Mouse (Mus musculus) kidney, adult 2 months (tissue): ENCODE data around the gene Agmat.

Experiments used
- CTCF ChIP-seq: fragments of 200-500 bp; conservative IDR thresholded peaks from 2 replicates; pipeline ENCODE4 v1.5.1; 2011; ENCODE audit warnings: low read depth, mild to moderate bottlenecking, control low read depth, low read length, moderate library complexity, mixed read lengths; ENCODE audit not compliant: insufficient read depth, insufficient read length
- POLR2A ChIP-seq: fragments of 200-500 bp; IDR thresholded peaks from one replicate; pipeline ENCODE4 v1.6.1; 2011; ENCODE audit warnings: low read depth, low read length, control low read depth

DNA sequence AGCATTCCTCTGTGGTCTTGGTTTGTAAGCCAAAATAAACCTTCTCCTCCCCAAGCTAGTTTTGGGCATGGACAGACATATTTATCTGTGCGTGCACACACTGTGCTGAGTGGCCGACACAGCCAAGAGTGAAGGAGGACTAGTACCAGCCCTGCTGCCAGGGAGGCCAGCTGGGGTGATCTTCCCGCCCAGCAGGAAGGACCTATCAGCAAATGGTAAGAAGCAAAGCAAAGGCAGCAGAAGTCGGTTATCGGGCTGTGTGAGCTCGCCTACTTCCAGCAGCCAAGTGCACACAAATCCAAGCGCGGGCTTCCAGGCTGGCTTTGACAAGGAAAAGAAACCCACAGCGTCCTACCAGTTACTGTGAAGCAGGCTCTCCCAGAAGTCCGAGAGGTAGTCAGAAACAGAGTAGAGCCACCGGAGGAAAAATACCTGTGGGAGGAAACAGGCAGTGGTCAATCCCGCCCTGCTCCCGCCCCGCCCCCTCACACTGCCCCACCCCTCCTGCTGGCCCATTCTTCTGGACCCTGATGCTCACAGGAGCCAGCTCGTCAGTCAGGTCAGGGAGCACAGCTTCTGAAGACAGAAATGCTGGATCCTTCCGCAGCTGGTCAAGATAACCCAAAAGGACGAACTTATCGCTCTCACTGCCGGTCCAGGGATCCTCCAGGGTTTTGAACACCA is 21.0 kb downstream of the Agmat start:
- TF ChIP-seq CTCF (no peak), POLR2A (no peak)
